Mouse (Mus musculus) erythroblast, embryonic 14.5 days (primary cell): ENCODE data around the gene Gja10. TPM values are rescaled to one million over a fixed set of nuclear protein-coding genes. Genes with fewer than 3 reads are reported as not detected.

Source experiments
- H3K27me3 ChIP-seq: 2 replicates; pipeline ENCODE4 v1.6.1; 2012; ENCODE audit warnings: inconsistent platforms; ENCODE audit not compliant: control insufficient read depth
- H3K36me3 ChIP-seq: 2 replicates; pipeline ENCODE4 v1.6.1; 2012; ENCODE audit warnings: mild to moderate bottlenecking, inconsistent platforms; ENCODE audit not compliant: control insufficient read depth
- H3K4me1 ChIP-seq: 2 replicates; pipeline ENCODE4 v1.6.1; 2012; ENCODE audit warnings: inconsistent platforms; ENCODE audit not compliant: control insufficient read depth
- H3K4me3 ChIP-seq: replicated peaks from 2 replicates; pipeline ENCODE3; 2012; ENCODE audit warnings: moderate library complexity, mild to moderate bottlenecking, inconsistent platforms
- H3K9me3 ChIP-seq: 2 replicates; pipeline ENCODE4 v1.6.1; 2012; ENCODE audit warnings: low read length, inconsistent platforms, mixed read lengths; ENCODE audit not compliant: control insufficient read depth
- GATA1 ChIP-seq: IDR thresholded peaks from 2 replicates; pipeline ENCODE4 v1.6.1; 2012; ENCODE audit warnings: low read length, inconsistent platforms, mixed read lengths
- TAL1 ChIP-seq: IDR thresholded peaks from 3 replicates; pipeline ENCODE4 v1.6.1; 2012; ENCODE audit warnings: low read length, inconsistent platforms, mixed read lengths
- polyA plus RNA-seq: library from polyadenylated mRNA; stranded (reverse); fragments of >175 nt; gene quantifications from 2 replicates; pipeline ENCODE4 v1.2.3, GENCODE M21; 2012

Gene Gja10
- polyA plus RNA-seq, 1 experiment, result not detected

- TF ChIP-seq GATA1 (no peak), TAL1 (no peak)
- Histone ChIP-seq H3K27me3 (no peaks in the 10 kb centered on the region), H3K4me3 (no peak overlapping the region), H3K36me3 (no peaks in the 10 kb centered on the region; the same call in 1 of the 2 replicates), H3K4me1 (no peaks in the 10 kb centered on the region), H3K9me3 (no peaks in the 10 kb centered on the region)
Observed at GRCm38 (mm10) chr4:32579850-32580249, 22.7 kb downstream of the Gja10 start.

GRCm38 (mm10) chr4:32575165-32575564 is 27.4 kb downstream of the Gja10 start:
- no peak overlapping the region for H3K4me3 ChIP-seq
- TF ChIP-seq TAL1, result no peak
- no peak for TF ChIP-seq GATA1
- no peaks in the 10 kb centered on the region for H3K27me3 ChIP-seq
- H3K4me1 ChIP-seq, result no peaks in the 10 kb centered on the region
- no peaks in the 10 kb centered on the region; the same call in 1 of the 2 replicates for H3K36me3 ChIP-seq
- no peaks in the 10 kb centered on the region for H3K9me3 ChIP-seq

GRCm38 (mm10) chr4:32574604-32575003 is 28.0 kb downstream of the Gja10 start:
- Histone ChIP-seq H3K4me3 (no peak overlapping the region), H3K27me3 (no peaks in the 10 kb centered on the region), H3K36me3 (no peaks in the 10 kb centered on the region; the same call in 1 of the 2 replicates), H3K4me1 (no peaks in the 10 kb centered on the region), H3K9me3 (no peaks in the 10 kb centered on the region)
- TF ChIP-seq TAL1, result no peak
- TF ChIP-seq GATA1, result no peak

GRCm38 (mm10) chr4:32573586-32573985 is 29.0 kb downstream of the Gja10 start:
- Histone ChIP-seq H3K4me1 (no peaks in the 10 kb centered on the region), H3K36me3 (no peaks in the 10 kb centered on the region; the same call in 1 of the 2 replicates), H3K9me3 (no peaks in the 10 kb centered on the region), H3K4me3 (no peak overlapping the region), H3K27me3 (no peaks in the 10 kb centered on the region)
- TF ChIP-seq GATA1, result no peak
- no peak for TF ChIP-seq TAL1

GRCm38 (mm10) chr4:32572118-32572517 is 30.4 kb downstream of the Gja10 start:
- no peaks in the 10 kb centered on the region for H3K4me1 ChIP-seq
- no peaks in the 10 kb centered on the region for H3K9me3 ChIP-seq
- H3K27me3 ChIP-seq, result no peaks in the 10 kb centered on the region
- no peak overlapping the region for H3K4me3 ChIP-seq
- TF ChIP-seq GATA1, result no peak
- TF ChIP-seq TAL1, result no peak
- no peaks in the 10 kb centered on the region; the same call in 1 of the 2 replicates for H3K36me3 ChIP-seq

GRCm38 (mm10) chr4:32571441-32571840 is 31.1 kb downstream of the Gja10 start:
- H3K27me3 ChIP-seq, result no peaks in the 10 kb centered on the region
- H3K4me3 ChIP-seq, result no peak overlapping the region
- H3K4me1 ChIP-seq, result no peaks in the 10 kb centered on the region
- TF ChIP-seq TAL1 (no peak), GATA1 (no peak)
- no peaks in the 10 kb centered on the region for H3K9me3 ChIP-seq
- H3K36me3 ChIP-seq, result no peaks in the 10 kb centered on the region

GRCm38 (mm10) chr4:32570939-32571317 is 31.6 kb downstream of the Gja10 start:
- H3K36me3 ChIP-seq, result no peaks in the 10 kb centered on the region
- H3K9me3 ChIP-seq, result no peaks in the 10 kb centered on the region
- no peak for TF ChIP-seq GATA1
- no peak for TF ChIP-seq TAL1
- H3K4me3 ChIP-seq, result no peak overlapping the region
- no peaks in the 10 kb centered on the region for H3K27me3 ChIP-seq
- no peaks in the 10 kb centered on the region for H3K4me1 ChIP-seq

- Histone ChIP-seq H3K36me3 (no peaks in the 10 kb centered on the region), H3K4me3 (no peak overlapping the region), H3K27me3 (no peaks in the 10 kb centered on the region), H3K4me1 (no peaks in the 10 kb centered on the region), H3K9me3 (no peaks in the 10 kb centered on the region)
- TF ChIP-seq GATA1 (no peak), TAL1 (no peak)
Observed at GRCm38 (mm10) chr4:32569995-32570938, 32.3 kb downstream of the Gja10 start.

- no peaks in the 10 kb centered on the region for H3K27me3 ChIP-seq
- no peak for TF ChIP-seq GATA1
- no peak for TF ChIP-seq TAL1
- H3K4me1 ChIP-seq, result no peaks in the 10 kb centered on the region
- H3K4me3 ChIP-seq, result no peak overlapping the region
- no peaks in the 10 kb centered on the region for H3K9me3 ChIP-seq
- H3K36me3 ChIP-seq, result no peaks in the 10 kb centered on the region
Observed at GRCm38 (mm10) chr4:32569054-32569453, 33.5 kb downstream of the Gja10 start.
